Mouse (Mus musculus): ENCODE data around the gene Dtnb. TPM values are rescaled to one million over a fixed set of nuclear protein-coding genes. Genes with fewer than 3 reads are reported as not detected.

Dtnb gene
- polyA plus RNA-seq, 1 experiment from 2014 or later: 40.5 TPM

GRCm38 (mm10) chr12:3791257-3791656 is 219.1 kb downstream of the Dtnb start:
- Histone ChIP-seq H3K4me3 (replicated peaks) (0 out of 2 replicates have a peak overlapping the region, but pooled peaks have one; percentile 41), H3K4me2 (replicated peaks) (peak overlapping the region; percentile 66)

GRCm38 (mm10) chr12:3791732-3792131 is 219.6 kb downstream of the Dtnb start:
- WGBS: under 1% methylated on average over 22 of the region's 22 CpGs
- no peak overlapping the region for H3K27ac ChIP-seq (replicated peaks)
- H3K27me3 ChIP-seq: no peaks in the 10 kb centered on the region
- no peak overlapping the region for H3K9ac ChIP-seq
- H3K36me3 ChIP-seq: no peaks in the 10 kb centered on the region
- peak overlapping the region; percentile 66 for H3K4me2 ChIP-seq (replicated peaks)
- peak overlapping the region; percentile 41 for H3K4me3 ChIP-seq (replicated peaks)
- peaks cover 35% of the 10 kb centered on the region for H3K4me1 ChIP-seq
- ATAC-seq (ENCODE audit: insufficient number of reproducible peaks, low FRiP score, low TSS enrichment, low read depth): peak; percentile 75
- no peaks in the 10 kb centered on the region for H3K9me3 ChIP-seq (replicated peaks)

More at GRCm38 (mm10) chr12:3791257-3791656, 219.1 kb downstream of the Dtnb start:
- 41% methylated on average over 7 of the region's 7 CpGs for WGBS
- Histone ChIP-seq H3K27ac (replicated peaks) (no peak overlapping the region), H3K4me1 (peaks cover 36% of the 10 kb centered on the region), H3K27me3 (no peaks in the 10 kb centered on the region), H3K36me3 (no peaks in the 10 kb centered on the region), H3K9ac (no peak overlapping the region), H3K9me3 (replicated peaks) (no peaks in the 10 kb centered on the region)
- no peak for ATAC-seq (ENCODE audit: insufficient number of reproducible peaks, low FRiP score, low TSS enrichment, low read depth)

- Histone ChIP-seq H3K27me3 (no peaks in the 10 kb centered on the region), H3K27ac (replicated peaks) (no peak overlapping the region), H3K4me3 (replicated peaks) (peak overlapping the region; percentile 41), H3K9ac (no peak overlapping the region), H3K4me1 (peaks cover 30% of the 10 kb centered on the region), H3K4me2 (replicated peaks) (peak overlapping the region; percentile 66), H3K36me3 (no peaks in the 10 kb centered on the region), H3K9me3 (replicated peaks) (no peaks in the 10 kb centered on the region)
- ATAC-seq (ENCODE audit: insufficient number of reproducible peaks, low FRiP score, low TSS enrichment, low read depth): no peak
- 16% methylated on average over 8 of the region's 8 CpGs for WGBS
Measured at GRCm38 (mm10) chr12:3792248-3792647, 220.1 kb downstream of the Dtnb start.

GRCm38 (mm10) chr12:3795569-3795968 is 223.4 kb downstream of the Dtnb start:
- Histone ChIP-seq H3K36me3 (no peaks in the 10 kb centered on the region), H3K4me3 (replicated peaks) (no peak overlapping the region), H3K9ac (no peak overlapping the region), H3K4me1 (peaks cover 7% of the 10 kb centered on the region; the same call in 1 of the 2 replicates), H3K27ac (replicated peaks) (no peak overlapping the region), H3K9me3 (replicated peaks) (no peaks in the 10 kb centered on the region), H3K4me2 (replicated peaks) (no peak overlapping the region), H3K27me3 (no peaks in the 10 kb centered on the region)
- WGBS: 39% methylated on average over 4 of the region's 4 CpGs
- no peak for ATAC-seq (ENCODE audit: insufficient number of reproducible peaks, low FRiP score, low TSS enrichment, low read depth)

- no peak for ATAC-seq (ENCODE audit: insufficient number of reproducible peaks, low FRiP score, low TSS enrichment, low read depth)
- no peak overlapping the region for H3K27ac ChIP-seq (replicated peaks)
- no peak overlapping the region for H3K4me2 ChIP-seq (replicated peaks)
- H3K4me3 ChIP-seq (replicated peaks): no peak overlapping the region
- whole genome bisulfite sequencing: 76% methylated on average over 1 of the region's 1 CpGs
- no peaks in the 10 kb centered on the region for H3K4me1 ChIP-seq
- H3K9ac ChIP-seq: no peak overlapping the region
- H3K9me3 ChIP-seq (replicated peaks): no peaks in the 10 kb centered on the region
- no peaks in the 10 kb centered on the region for H3K27me3 ChIP-seq
- H3K36me3 ChIP-seq: no peaks in the 10 kb centered on the region
Measured at GRCm38 (mm10) chr12:3799551-3799950, 227.4 kb downstream of the Dtnb start.

GRCm38 (mm10) chr12:3805852-3806251 is 233.7 kb downstream of the Dtnb start, which contains the start of gene Dnmt3a:
Gene Dnmt3a, plus strand, starts transcription at chr12:3806007.
- peak within 1 kb of the TSS; percentile 85 for H3K9ac ChIP-seq
- ATAC-seq (ENCODE audit: insufficient number of reproducible peaks, low FRiP score, low TSS enrichment, low read depth): no peak

GRCm38 (mm10) chr12:3806271-3806684 is 234.1 kb downstream of the Dtnb start:
- peak overlapping the region; percentile 71 for H3K4me3 ChIP-seq (replicated peaks)
- ATAC-seq (ENCODE audit: insufficient number of reproducible peaks, low FRiP score, low TSS enrichment, low read depth): peak; percentile 73
- no peaks in the 10 kb centered on the region for H3K36me3 ChIP-seq

More at GRCm38 (mm10) chr12:3805852-3806251, 233.7 kb downstream of the Dtnb start, which contains the start of gene Dnmt3a:
- no peaks in the 10 kb centered on the region for H3K36me3 ChIP-seq
- peak within 1 kb of the TSS; percentile 94 for H3K27ac ChIP-seq (replicated peaks)
- H3K9me3 ChIP-seq (replicated peaks): no peaks in the 10 kb centered on the region
- H3K27me3 ChIP-seq: no peaks in the 10 kb centered on the region
- H3K4me2 ChIP-seq (replicated peaks): peak within 1 kb of the TSS; percentile 73
- peaks cover 35% of the 10 kb centered on the region for H3K4me1 ChIP-seq
- 25% methylated on average over 4 of the region's 4 CpGs for WGBS
- H3K4me3 ChIP-seq (replicated peaks): peak within 1 kb of the TSS; percentile 71

GRCm38 (mm10) chr12:3806703-3807547 is 234.7 kb downstream of the Dtnb start:
- Histone ChIP-seq H3K9ac (peak overlapping the region; percentile 85), H3K4me2 (replicated peaks) (peak overlapping the region; percentile 73)
- ATAC-seq (ENCODE audit: insufficient number of reproducible peaks, low FRiP score, low TSS enrichment, low read depth): peak; percentile 68

More at GRCm38 (mm10) chr12:3806271-3806684, 234.1 kb downstream of the Dtnb start:
- H3K27ac ChIP-seq (replicated peaks): peak overlapping the region; percentile 94
- no peaks in the 10 kb centered on the region for H3K9me3 ChIP-seq (replicated peaks)
- H3K27me3 ChIP-seq: no peaks in the 10 kb centered on the region
- peaks cover 40% of the 10 kb centered on the region for H3K4me1 ChIP-seq
- WGBS: 0% methylated on average over 23 of the region's 41 CpGs
- peak overlapping the region; percentile 85 for H3K9ac ChIP-seq
- H3K4me2 ChIP-seq (replicated peaks): peak overlapping the region; percentile 73

GRCm38 (mm10) chr12:3807548-3808395 is 235.6 kb downstream of the Dtnb start:
- H3K27ac ChIP-seq (replicated peaks): peak overlapping the region; percentile 94
- H3K4me2 ChIP-seq (replicated peaks): peak overlapping the region; percentile 73
- H3K4me1 ChIP-seq: peaks cover 52% of the 10 kb centered on the region
- WGBS: 1% methylated on average over 88 of the region's 105 CpGs
- H3K4me3 ChIP-seq (replicated peaks): peak overlapping the region; percentile 71
- no peaks in the 10 kb centered on the region for H3K36me3 ChIP-seq
- peak; percentile 48 for ATAC-seq (ENCODE audit: insufficient number of reproducible peaks, low FRiP score, low TSS enrichment, low read depth)
- no peaks in the 10 kb centered on the region for H3K27me3 ChIP-seq
- H3K9me3 ChIP-seq (replicated peaks): no peaks in the 10 kb centered on the region
- peak overlapping the region; percentile 85 for H3K9ac ChIP-seq

More at GRCm38 (mm10) chr12:3806703-3807547, 234.7 kb downstream of the Dtnb start:
- peak overlapping the region; percentile 71 for H3K4me3 ChIP-seq (replicated peaks)
- H3K4me1 ChIP-seq: peaks cover 45% of the 10 kb centered on the region
- peak overlapping the region; percentile 94 for H3K27ac ChIP-seq (replicated peaks)
- H3K9me3 ChIP-seq (replicated peaks): no peaks in the 10 kb centered on the region
- WGBS: 0% methylated on average over 71 of the region's 141 CpGs
- no peaks in the 10 kb centered on the region for H3K36me3 ChIP-seq
- H3K27me3 ChIP-seq: no peaks in the 10 kb centered on the region

- Histone ChIP-seq H3K4me3 (replicated peaks) (peak overlapping the region; percentile 71), H3K4me1 (peaks cover 58% of the 10 kb centered on the region), H3K27me3 (no peaks in the 10 kb centered on the region), H3K36me3 (no peaks in the 10 kb centered on the region), H3K4me2 (replicated peaks) (peak overlapping the region; percentile 73), H3K27ac (replicated peaks) (peak overlapping the region; percentile 94), H3K9me3 (replicated peaks) (no peaks in the 10 kb centered on the region), H3K9ac (peak overlapping the region; percentile 85)
- no peak; the same call in none of the 2 replicates for ATAC-seq (ENCODE audit: insufficient number of reproducible peaks, low FRiP score, low TSS enrichment, low read depth)
- 6% methylated on average over 10 of the region's 10 CpGs for WGBS
Measured at GRCm38 (mm10) chr12:3808396-3808981, 236.3 kb downstream of the Dtnb start.
